Mouse (Mus musculus) kidney, postnatal 36 days (tissue): ENCODE results near the gene Pacrg.
A peak's percentile ranks its signal among the peaks of the same experiment; 100 is the strongest.

Source experiments
- DNase-seq, 2 experiments: peaks; one replicate each; pipeline ENCODE4 v3.0.0; 2021 to 2022; ENCODE audit warnings: mixed read lengths in 2 of 2

Gene Pacrg

GRCm38 (mm10) chr17:10737966-10738365 is 102.1 kb downstream of the Pacrg start:
- peak; percentile 41 to 45 for DNase-seq

- peak; percentile 32 for DNase-seq
These were observed 105.4 kb downstream of the Pacrg start for GRCm38 (mm10) chr17:10734733-10735132.

- DNase-seq = peak in 1 of 2 experiments; percentile 50
These were observed 107.6 kb downstream of the Pacrg start for GRCm38 (mm10) chr17:10732303-10733048.

- no peak for DNase-seq
These were observed 115.3 kb downstream of the Pacrg start for GRCm38 (mm10) chr17:10724853-10725252.

- no peak for DNase-seq
These were observed 118.5 kb downstream of the Pacrg start for GRCm38 (mm10) chr17:10721562-10721961.

GRCm38 (mm10) chr17:10717148-10717547 is 123.0 kb downstream of the Pacrg start:
- no peak for DNase-seq

- DNase-seq = peak; percentile 62 to 80
These were observed 137.3 kb downstream of the Pacrg start for GRCm38 (mm10) chr17:10702781-10703180.

GRCm38 (mm10) chr17:10698041-10698440 is 142.1 kb downstream of the Pacrg start:
- peak; percentile 18 to 30 for DNase-seq

- peak; percentile 38 for DNase-seq
These were observed 144.7 kb downstream of the Pacrg start for GRCm38 (mm10) chr17:10695421-10695820.

GRCm38 (mm10) chr17:10677098-10677497 is 163.0 kb downstream of the Pacrg start:
- no peak for DNase-seq

- no peak for DNase-seq
These were observed 164.6 kb downstream of the Pacrg start for GRCm38 (mm10) chr17:10675536-10675935.

- DNase-seq = peak in 1 of 2 experiments; percentile 6
These were observed 165.1 kb downstream of the Pacrg start for GRCm38 (mm10) chr17:10675048-10675447.

GRCm38 (mm10) chr17:10661294-10661693 is 178.8 kb downstream of the Pacrg start:
- no peak for DNase-seq

GRCm38 (mm10) chr17:10643604-10644003 is 196.5 kb downstream of the Pacrg start:
- peak in 1 of 2 experiments; percentile 33 for DNase-seq

- no peak for DNase-seq
These were observed 200.3 kb downstream of the Pacrg start for GRCm38 (mm10) chr17:10639816-10640215.

- DNase-seq = peak in 1 of 2 experiments; percentile 39
These were observed 204.1 kb downstream of the Pacrg start for GRCm38 (mm10) chr17:10635955-10636470.

GRCm38 (mm10) chr17:10635470-10635869 is 204.6 kb downstream of the Pacrg start:
- DNase-seq = peak; percentile 28 to 57

GRCm38 (mm10) chr17:10635046-10635445 is 205.1 kb downstream of the Pacrg start:
- no peak for DNase-seq

- no peak for DNase-seq
These were observed 206.3 kb downstream of the Pacrg start for GRCm38 (mm10) chr17:10633769-10634168.

- peak; percentile 44 to 46 for DNase-seq
These were observed 211.9 kb downstream of the Pacrg start for GRCm38 (mm10) chr17:10628240-10628639.

- DNase-seq = no peak
These were observed 212.6 kb downstream of the Pacrg start for GRCm38 (mm10) chr17:10627476-10627875.

- DNase-seq = peak; percentile 46 to 75
These were observed 213.6 kb downstream of the Pacrg start for GRCm38 (mm10) chr17:10626299-10627095.

GRCm38 (mm10) chr17:10624699-10625424 is 215.2 kb downstream of the Pacrg start:
- peak in 1 of 2 experiments; percentile 39 for DNase-seq
